Mouse (Mus musculus) limb, embryonic 14.5 days (tissue): ENCODE results near the gene Rpl37. TPM values are rescaled to one million over a fixed set of nuclear protein-coding genes. Genes with fewer than 3 reads are reported as not detected.

Source experiments
- ATAC-seq: fragments of 200-750 bp; cut with Nextera tagmentation; 2 replicates; pipeline ENCODE4 v1.8.0; 2017; ENCODE audit warnings: low read depth, moderate number of reproducible peaks, moderate TSS enrichment; ENCODE audit not compliant: low FRiP score
- DNase-seq: peaks from one replicate; pipeline ENCODE4 v3.0.0-alpha.2; 2015; ENCODE audit warnings: low spot score
- H3K27ac ChIP-seq: fragments of 300-500 bp; sonication (generic); replicated peaks from 2 replicates; pipeline ENCODE4 v1.5.1; 2014; ENCODE audit warnings: low read depth, mild to moderate bottlenecking, low read length, moderate library complexity, mixed read lengths
- H3K27me3 ChIP-seq: fragments of 300-500 bp; sonication (generic); 2 replicates; pipeline ENCODE4 v1.6.1; 2014; ENCODE audit warnings: low read length, mixed read lengths; ENCODE audit not compliant: control insufficient read depth, insufficient read depth
- H3K36me3 ChIP-seq: fragments of 300-500 bp; sonication (generic); 2 replicates; pipeline ENCODE4 v1.6.1; 2014; ENCODE audit warnings: mild to moderate bottlenecking, low read length, moderate library complexity, mixed read lengths; ENCODE audit not compliant: control insufficient read depth, insufficient read depth
- H3K4me1 ChIP-seq: fragments of 300-500 bp; sonication (generic); 2 replicates; pipeline ENCODE4 v1.6.1; 2014; ENCODE audit warnings: antibody characterized with exemption, low read length, mixed read lengths; ENCODE audit not compliant: control insufficient read depth, insufficient read depth
- H3K4me2 ChIP-seq: fragments of 300-500 bp; sonication (generic); replicated peaks from 2 replicates; pipeline ENCODE4 v1.6.1; 2014; ENCODE audit warnings: low read depth, mild to moderate bottlenecking, low read length, moderate library complexity; ENCODE audit not compliant: severe bottlenecking
- H3K4me3 ChIP-seq: fragments of 300-500 bp; sonication (generic); replicated peaks from 2 replicates; pipeline ENCODE4 v1.5.1; 2014; ENCODE audit warnings: low read length
- H3K9ac ChIP-seq: fragments of 300-500 bp; sonication (generic); 2 replicates; pipeline ENCODE4 v1.6.1; 2014; ENCODE audit warnings: mild to moderate bottlenecking, low read depth, low read length, moderate library complexity; ENCODE audit not compliant: severe bottlenecking
- H3K9me3 ChIP-seq: fragments of 300-500 bp; sonication (generic); 2 replicates; pipeline ENCODE4 v1.6.1; 2016; ENCODE audit warnings: low read length; ENCODE audit not compliant: control insufficient read depth
- POLR2A ChIP-seq: fragments of 200-500 bp; IDR thresholded peaks from 2 replicates; pipeline ENCODE4 v1.8.0; 2012; ENCODE audit warnings: inconsistent platforms, mild to moderate bottlenecking, moderate library complexity, borderline replicate concordance; ENCODE audit not compliant: insufficient read depth, insufficient read length; ENCODE audit errors: extremely low read depth
- WGBS: fragments of 180-500 bp; shearing (Covaris S2); extraction: QIAGEN DNeasy Blood & Tissue Kit; methylation state at CpG from one replicate; pipeline ENCODE4 v1.1.7; 2014; 5-methylcytosine and 5-hydroxymethylcytosine counted together
- polyA plus RNA-seq, 2 experiments: library from polyadenylated mRNA; depleted of rRNA in 1 of 2; stranded (reverse) in 1 of 2; unstranded in 1 of 2; fragments of >200 nt; fragmentation: Nextera tagmentation in 1 of 2; extraction: Ambion mirVana in 1 of 2; gene quantifications; 2 replicates each; pipeline versions ENCODE4 v1.2.1 to v1.2.3; 2012 to 2014

Gene Rpl37
- polyA plus RNA-seq, 2 experiments, result 865 to 1,908 TPM

DNA sequence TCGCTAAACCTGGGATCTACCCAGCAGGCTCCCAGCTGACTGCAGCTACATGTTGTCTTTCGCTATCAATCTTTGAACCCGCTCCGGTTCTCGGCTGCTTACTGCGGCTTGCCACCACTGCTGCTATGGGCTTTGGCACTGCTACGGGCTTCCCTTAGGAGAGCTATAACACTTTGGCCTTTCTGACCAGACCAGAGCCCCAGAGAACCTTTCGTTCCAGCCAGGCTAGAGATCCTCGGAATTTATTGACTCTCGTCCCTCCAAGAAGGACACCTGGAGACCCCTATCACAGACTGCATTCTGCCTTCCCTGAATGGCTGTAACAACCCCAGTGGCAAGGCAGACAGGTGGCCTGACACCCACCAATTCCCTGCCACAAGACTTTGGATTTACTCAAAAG, 26.3 kb upstream of the Rpl37 start:
- no peak for ATAC-seq
- DNase-seq, result no peak

DNA sequence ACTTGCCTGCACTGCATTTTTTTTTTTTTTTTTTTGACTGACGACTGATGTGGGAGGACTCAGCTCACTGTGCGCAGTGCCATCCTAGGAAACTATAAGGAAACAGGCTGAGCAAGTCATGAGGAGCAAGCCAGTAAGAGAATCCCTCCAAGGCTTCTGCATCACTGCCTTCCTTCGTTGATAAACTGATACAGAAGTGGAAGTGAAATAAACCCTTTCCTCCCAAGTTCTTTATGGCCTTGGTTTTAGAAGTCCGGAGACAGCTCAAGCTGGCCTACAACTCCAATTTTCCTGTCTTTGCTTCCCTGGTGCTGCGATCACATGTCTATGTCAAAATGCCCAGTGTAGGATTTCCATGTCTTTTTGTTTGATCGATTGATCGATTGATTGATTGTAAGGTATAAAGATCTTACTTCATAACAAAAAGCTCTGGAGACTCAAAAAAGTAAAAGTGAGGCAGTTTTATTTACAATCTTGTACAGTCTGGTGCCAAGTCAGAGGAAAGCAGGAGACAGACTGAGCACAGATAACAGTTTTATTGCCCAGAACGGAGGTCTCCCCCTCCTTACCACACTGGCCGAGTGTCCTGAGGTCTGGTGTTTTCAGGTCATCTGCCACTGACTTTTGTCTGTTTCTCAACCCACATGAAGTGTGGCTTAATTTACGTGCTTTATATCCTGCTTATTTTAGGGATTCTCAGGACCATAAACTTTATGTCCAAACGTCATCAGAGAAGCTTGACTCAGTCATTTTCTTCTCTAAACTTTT, 20.7 kb upstream of the Rpl37 start:
- H3K4me1 ChIP-seq, result no peaks in the 10 kb centered on the region
- H3K4me3 ChIP-seq, result no peak overlapping the region
- ATAC-seq (no peak), DNase-seq (no peak)
- no peak for TF ChIP-seq POLR2A
- no peaks in the 10 kb centered on the region for H3K27me3 ChIP-seq
- 68% methylated on average over 11 of the region's 11 CpGs for WGBS
- no peak overlapping the region for H3K4me2 ChIP-seq
- no peaks in the 10 kb centered on the region for H3K36me3 ChIP-seq
- no peak overlapping the region for H3K27ac ChIP-seq
- no peaks in the 10 kb centered on the region for H3K9me3 ChIP-seq
- no peak overlapping the region for H3K9ac ChIP-seq

More for the DNA sequence above, 26.3 kb upstream of the Rpl37 start:
- Histone ChIP-seq H3K27ac (no peak overlapping the region), H3K4me3 (no peak overlapping the region), H3K9me3 (no peaks in the 10 kb centered on the region), H3K4me1 (no peaks in the 10 kb centered on the region), H3K9ac (no peak overlapping the region), H3K27me3 (no peaks in the 10 kb centered on the region), H3K4me2 (no peak overlapping the region), H3K36me3 (no peaks in the 10 kb centered on the region)
- TF ChIP-seq POLR2A, result no peak
- WGBS, result 89% methylated on average over 10 of the region's 10 CpGs

DNA sequence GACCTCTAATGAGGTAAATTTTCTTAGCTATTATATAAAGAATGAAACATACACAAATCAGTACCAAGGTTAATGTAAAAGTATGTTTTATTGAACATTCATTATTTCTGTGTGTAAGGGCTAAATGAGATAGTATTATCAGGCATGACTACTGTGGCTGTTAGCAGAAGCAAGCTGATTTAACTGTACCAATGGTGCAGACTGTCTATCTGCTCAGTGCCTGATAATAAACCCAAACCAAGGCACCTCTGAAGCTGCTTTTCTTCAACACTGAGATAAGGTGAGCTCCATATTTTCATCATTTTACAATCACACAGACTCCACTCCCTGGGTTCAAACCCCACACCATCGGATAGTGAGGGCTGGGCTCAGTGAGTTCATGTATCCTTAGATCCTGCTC, 19.1 kb upstream of the Rpl37 start:
- no peaks in the 10 kb centered on the region for H3K27me3 ChIP-seq
- DNase-seq (no peak), ATAC-seq (no peak)
- no peak overlapping the region for H3K27ac ChIP-seq
- no peaks in the 10 kb centered on the region for H3K4me1 ChIP-seq
- no peak overlapping the region for H3K4me2 ChIP-seq
- no peaks in the 10 kb centered on the region for H3K9me3 ChIP-seq
- no peak for TF ChIP-seq POLR2A
- H3K4me3 ChIP-seq, result no peak overlapping the region
- H3K9ac ChIP-seq, result no peak overlapping the region
- H3K36me3 ChIP-seq, result no peaks in the 10 kb centered on the region
- 100% methylated on average over 1 of the region's 1 CpGs for WGBS

DNA sequence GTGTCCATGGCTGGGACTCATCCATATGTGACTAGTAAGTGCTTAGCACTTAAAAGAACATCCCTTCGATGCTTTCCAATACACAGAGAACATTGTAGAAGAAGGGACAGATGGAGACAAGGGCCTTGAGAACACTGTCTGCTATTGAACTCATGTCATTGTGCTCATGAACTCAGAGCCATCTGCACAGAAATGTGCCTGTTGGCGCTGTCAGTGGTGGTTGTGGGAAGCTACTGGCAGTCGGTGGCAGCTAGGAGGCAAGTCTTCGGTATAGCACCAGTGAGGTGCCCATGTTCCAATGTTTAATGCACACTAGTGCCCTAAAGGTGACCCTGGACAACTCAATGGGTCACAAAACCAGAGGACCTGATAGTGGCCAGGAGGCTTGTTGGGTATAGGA, 14.1 kb upstream of the Rpl37 start:
- no peak for ATAC-seq
- Histone ChIP-seq H3K4me1 (no peaks in the 10 kb centered on the region), H3K4me3 (no peak overlapping the region), H3K9me3 (no peaks in the 10 kb centered on the region), H3K4me2 (no peak overlapping the region), H3K27me3 (no peaks in the 10 kb centered on the region), H3K27ac (no peak overlapping the region), H3K36me3 (no peaks in the 10 kb centered on the region), H3K9ac (no peak overlapping the region)
- TF ChIP-seq POLR2A, result no peak
- DNase-seq, result no peak
- 93% methylated on average over 4 of the region's 4 CpGs for WGBS

DNA sequence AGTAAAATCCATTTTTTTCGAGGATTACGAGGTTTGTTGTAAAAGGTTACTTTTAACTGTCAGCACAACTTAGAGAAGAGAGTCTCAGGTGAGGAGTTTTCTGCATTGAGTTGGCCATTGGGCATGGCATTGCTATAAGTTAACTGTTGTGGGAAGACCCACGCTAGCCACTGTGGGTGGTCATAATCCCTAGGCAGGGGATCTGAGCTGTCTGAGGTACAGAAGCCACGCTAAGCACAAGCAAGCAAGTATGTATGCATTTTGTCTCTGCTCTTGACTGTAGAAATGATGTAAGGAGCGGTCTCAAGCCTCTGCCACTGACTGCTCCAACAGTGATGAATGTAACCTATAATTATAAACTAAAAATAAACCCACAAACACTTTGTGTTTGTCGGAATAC, 10.6 kb upstream of the Rpl37 start:
- DNase-seq, result no peak
- Histone ChIP-seq H3K4me2 (no peak overlapping the region), H3K27ac (no peak overlapping the region), H3K9ac (no peak overlapping the region), H3K27me3 (no peaks in the 10 kb centered on the region), H3K4me1 (no peaks in the 10 kb centered on the region), H3K9me3 (no peaks in the 10 kb centered on the region), H3K36me3 (no peaks in the 10 kb centered on the region), H3K4me3 (no peak overlapping the region)
- 81% methylated on average over 6 of the region's 6 CpGs for WGBS
- TF ChIP-seq POLR2A, result no peak
- ATAC-seq, result no peak
